In genomic region chr5:32614691-32615090, GRCm38 (mm10) we compare ENCODE assay signal across 10 mouse cellular contexts. TPM values are rescaled to one million over a fixed set of nuclear protein-coding genes. Genes with fewer than 3 reads are reported as not detected.
DNase-seq lines count a peak whose midpoint lies in the region; ATAC-seq lines count a peak whose summit lies in the region.
"Had no signal": no experiment of that assay in that cellular context is flagged by ENCODE, and none has a peak within 500 bp of the region (broad histone marks: within the 10 kb centered on the region; RNA-seq: fewer than 3 reads in every experiment).

No protein-coding gene starts in this region.

- no peaks in the 10 kb centered on the region for H3K27me3 ChIP-seq in hindbrain, embryonic 12.5 days
- H3K27me3 ChIP-seq in hindbrain, embryonic 10.5 days (ENCODE audit: insufficient read depth, poor library complexity, severe bottlenecking): no peaks in the 10 kb centered on the region
- no peaks in the 10 kb centered on the region for H3K27me3 ChIP-seq in kidney, embryonic 14.5 days (ENCODE audit: control insufficient read depth, insufficient read depth, low read length)

- no peaks in the 10 kb centered on the region for H3K9me3 ChIP-seq in hindbrain, embryonic 12.5 days (replicated peaks)
- H3K9me3 ChIP-seq in hindbrain, embryonic 10.5 days: no peaks in the 10 kb centered on the region
- no peaks in the 10 kb centered on the region for H3K9me3 ChIP-seq in kidney, embryonic 14.5 days (ENCODE audit: control insufficient read depth, low read length)
- H3K9me3 ChIP-seq: G1E had no signal

- H3K27ac ChIP-seq in hindbrain, embryonic 12.5 days: 0 out of 2 replicates have a peak overlapping the region, but pooled peaks have one; percentile 42
- H3K27ac ChIP-seq in hindbrain, embryonic 10.5 days: no peak overlapping the region
- H3K27ac ChIP-seq in kidney, embryonic 14.5 days (ENCODE audit: low read depth, low read length): no peak overlapping the region

- H3K4me3 ChIP-seq in hindbrain, embryonic 12.5 days: no peak overlapping the region
- H3K4me3 ChIP-seq in hindbrain, embryonic 10.5 days: no peak overlapping the region
- H3K4me3 ChIP-seq in kidney, embryonic 14.5 days (ENCODE audit: low read length): no peak overlapping the region
- H3K4me3 ChIP-seq: erythroblast, embryonic 14.5 days had no signal

- DNase-seq in hindbrain, embryonic 10.5 days (ENCODE audit: low spot score): no peak
- peak; percentile 42 to 73 for DNase-seq in frontal cortex, postnatal 36 days (ENCODE audit: low spot score in 2 of 2)
- DNase-seq in layer of hippocampus, postnatal 14 days (ENCODE audit: low spot score in 2 of 2): peak; percentile 21 to 37
- peak; percentile 72 to 86 for DNase-seq in right cerebral cortex, postnatal 10 days (ENCODE audit: low spot score in 2 of 2)
- DNase-seq in kidney, postnatal 14 days: no peak

- H3K9ac ChIP-seq in hindbrain, embryonic 12.5 days: no peak overlapping the region
- H3K9ac ChIP-seq in kidney, embryonic 14.5 days (ENCODE audit: low read depth, low read length): no peak overlapping the region

- 80% methylated on average over 4 of the region's 4 CpGs for WGBS in hindbrain, embryonic 12.5 days
- WGBS in hindbrain, embryonic 10.5 days: 87% methylated on average over 4 of the region's 4 CpGs
- WGBS in kidney, embryonic 14.5 days: 74% methylated on average over 4 of the region's 4 CpGs

- no peak for ATAC-seq in hindbrain, embryonic 12.5 days (ENCODE audit: low FRiP score)
- ATAC-seq in cerebellum, adult (ENCODE audit: insufficient number of reproducible peaks, low FRiP score, low TSS enrichment): 0 out of 2 replicates have a peak, but pooled peaks have one; percentile 37
- ATAC-seq in kidney, embryonic 14.5 days (ENCODE audit: low FRiP score, low TSS enrichment): no peak

- no peaks in the 10 kb centered on the region for H3K36me3 ChIP-seq in hindbrain, embryonic 12.5 days
- no peaks in the 10 kb centered on the region for H3K36me3 ChIP-seq in hindbrain, embryonic 10.5 days
- H3K36me3 ChIP-seq in kidney, embryonic 14.5 days (ENCODE audit: control insufficient read depth, insufficient read depth, low read length): no peaks in the 10 kb centered on the region
- H3K36me3 ChIP-seq: G1E had no signal

- peaks cover 11% of the 10 kb centered on the region; the same call in 1 of the 2 replicates for H3K4me1 ChIP-seq in hindbrain, embryonic 12.5 days
- peaks cover 21% of the 10 kb centered on the region; the same call in 1 of the 2 replicates for H3K4me1 ChIP-seq in hindbrain, embryonic 10.5 days (replicated peaks)
- peaks cover 6% of the 10 kb centered on the region; the same call in 1 of the 2 replicates for H3K4me1 ChIP-seq in kidney, embryonic 14.5 days (ENCODE audit: control insufficient read depth, insufficient read depth, low read length)

- no peak overlapping the region for H3K4me2 ChIP-seq in hindbrain, embryonic 12.5 days (replicated peaks)
- H3K4me2 ChIP-seq in kidney, embryonic 14.5 days (replicated peaks; ENCODE audit: low read depth, low read length): no peak overlapping the region

RNA-seq across cellular contexts. Expression of gene Yes1, which starts 3.7 kb away (rescaled TPM):
- 34.2 and 37.1 TPM in 2 replicates for polyA plus RNA-seq in hindbrain, embryonic 12.5 days (2016; fragmentation: Nextera tagmentation; extraction: Ambion mirVana)
- 23.8 and 29.1 TPM in 2 replicates for polyA plus RNA-seq in hindbrain, embryonic 10.5 days (2016; fragmentation: Nextera tagmentation; extraction: Ambion mirVana)
- total RNA-seq in layer of hippocampus, postnatal 14 days (2021): 10 to 100 TPM; 15.9 to 17.4 TPM
- 24.7 and 42.0 TPM in 2 replicates for polyA plus RNA-seq in kidney, embryonic 14.5 days (2014; fragmentation: Nextera tagmentation; extraction: Ambion mirVana)
- polyA plus RNA-seq: erythroblast, embryonic 14.5 days had no signal

Comparison
In these comparisons a context has a peak if more than half of its experiments do, and no peak if none do; other contexts are left out.
1. DNase-seq: peak in frontal cortex, postnatal 36 days (2 of 2), layer of hippocampus, postnatal 14 days (2 of 2) and right cerebral cortex, postnatal 10 days (2 of 2); none in hindbrain, embryonic 10.5 days (single experiment) and kidney, postnatal 14 days (single experiment).